Mouse (Mus musculus) cerebellum, adult 2 months (tissue): ENCODE results near the gene Chmp1a.

ENCODE experiments used
- CTCF ChIP-seq: fragments of 200-500 bp; IDR thresholded peaks from 2 replicates; pipeline ENCODE4 v1.5.1; 2011; ENCODE audit warnings: low read depth, mild to moderate bottlenecking, control low read depth, low read length, moderate library complexity, borderline replicate concordance; ENCODE audit not compliant: insufficient read depth
- POLR2A ChIP-seq: fragments of 200-500 bp; IDR thresholded peaks from 2 replicates; pipeline ENCODE4 v1.6.1; 2011; ENCODE audit warnings: low read length, control low read depth, borderline replicate concordance; ENCODE audit not compliant: insufficient read depth

DNA sequence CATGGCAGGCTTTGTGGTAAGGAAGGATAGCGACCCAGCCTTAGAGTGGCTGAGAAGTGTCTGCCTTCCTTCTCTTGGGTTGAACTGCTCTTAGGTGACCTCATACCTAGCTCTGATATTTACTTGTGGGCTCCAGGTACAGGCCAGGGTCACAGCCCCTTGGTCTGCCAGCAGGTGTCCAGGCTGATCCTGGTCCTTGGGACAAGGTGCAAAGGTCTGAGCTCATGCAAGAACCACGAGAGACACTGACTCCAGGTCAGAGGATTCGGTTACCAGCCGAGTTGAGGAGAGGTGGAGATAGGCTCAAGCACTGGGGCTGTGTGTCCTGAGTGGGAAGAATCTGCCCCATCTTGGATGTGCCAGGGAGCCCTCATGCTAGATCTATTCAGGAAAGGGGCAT lies 31.8 kb upstream of the Chmp1a start:
- no peak for TF ChIP-seq POLR2A
- TF ChIP-seq CTCF = no peak
